8 mouse cellular contexts compared by ENCODE assay signal in the genomic region with DNA sequence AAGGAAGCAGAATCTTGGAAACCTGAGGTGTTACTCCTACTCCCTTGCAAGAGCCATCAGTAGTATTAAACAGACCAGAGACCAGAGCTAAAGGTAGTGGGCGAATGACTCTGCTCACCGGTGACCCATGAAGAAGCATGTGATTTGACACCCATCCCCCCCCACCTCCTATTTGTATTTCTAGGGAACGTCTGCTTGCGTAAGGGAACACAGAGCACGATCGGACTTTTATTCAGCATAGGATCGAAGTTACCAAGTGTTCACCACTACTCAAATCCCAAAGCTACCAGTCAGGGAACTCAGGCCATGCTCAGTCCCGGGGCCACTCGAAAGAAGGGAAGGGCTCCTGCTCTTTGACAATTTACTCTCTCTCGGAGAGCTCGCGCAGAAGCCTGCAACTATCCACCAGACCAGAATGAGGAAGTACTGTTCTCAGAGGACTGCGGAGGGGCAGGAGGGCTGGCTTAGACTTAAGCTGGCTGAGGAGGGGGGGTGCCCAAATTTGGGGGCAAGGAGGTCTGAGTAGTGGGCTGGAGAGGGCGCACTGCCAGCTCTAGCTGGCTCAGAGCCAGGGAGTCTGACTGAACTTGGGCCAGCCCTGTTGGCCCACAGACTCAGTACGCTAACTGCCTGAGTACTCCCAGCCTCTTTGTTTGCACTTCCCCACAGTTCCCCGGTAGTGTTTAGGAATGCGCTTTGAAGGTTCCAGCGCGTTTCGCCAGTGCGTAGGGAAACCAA. TPM values are rescaled to one million over a fixed set of nuclear protein-coding genes. Genes with fewer than 3 reads are reported as not detected.
DNase-seq lines count a peak whose midpoint lies in the region; ATAC-seq and TF ChIP-seq lines count a peak whose summit lies in the region.

No protein-coding gene starts in this region.

- peak; percentile 45 to 52 for DNase-seq in heart, adult 18-20 months
- no peak for DNase-seq in heart, postnatal 25 days (ENCODE audit: low spot score)
- peak; percentile 55 for DNase-seq in limb, embryonic 11.5 days (ENCODE audit: low spot score)
- peak; percentile 60 for DNase-seq in yolk sac, embryonic 10.5 days (ENCODE audit: low spot score)
- no peak for DNase-seq in thymus, postnatal 25 days

- no peaks in the 10 kb centered on the region for H3K36me3 ChIP-seq in heart, embryonic 13.5 days
- no peaks in the 10 kb centered on the region for H3K36me3 ChIP-seq in limb, embryonic 11.5 days (ENCODE audit: control insufficient read depth, insufficient read depth, low read length)

- no peak overlapping the region for H3K27ac ChIP-seq in bone marrow, adult 2 months (ENCODE audit: control insufficient read depth, insufficient read depth, low read depth, low read length, poor library complexity)
- peak overlapping the region; percentile 89 for H3K27ac ChIP-seq in heart, embryonic 13.5 days (replicated peaks)
- peak overlapping the region; percentile 10; the same call in 1 of the 2 replicates for H3K27ac ChIP-seq in limb, embryonic 11.5 days (replicated peaks; ENCODE audit: low read depth, low read length)

- TF ChIP-seq CTCF in bone marrow, adult 2 months (IDR thresholded peaks at IDR 0.05; ENCODE audit: control insufficient read depth, insufficient read depth, low read length): no peak

- no peak for ATAC-seq in heart, embryonic 13.5 days (ENCODE audit: extremely low read depth, insufficient number of reproducible peaks, low FRiP score, low TSS enrichment)
- ATAC-seq in limb, embryonic 11.5 days (ENCODE audit: insufficient number of reproducible peaks, low FRiP score, low TSS enrichment, low read depth): peak; percentile 7; the same call in 1 of the 2 replicates
- ATAC-seq in megakaryocyte-erythroid progenitor cell, adult 5-6 weeks (replicated peaks; ENCODE audit: low FRiP score, low TSS enrichment, poor library complexity, severe bottlenecking): 0 out of 2 replicates have a peak, but pooled peaks have one; percentile 57

- WGBS in bone marrow, adult 2 months: 8% methylated on average over 21 of the region's 21 CpGs
- WGBS in heart, embryonic 13.5 days: 13% methylated on average over 21 of the region's 21 CpGs
- 12% methylated on average over 21 of the region's 21 CpGs for WGBS in limb, embryonic 11.5 days

- intact Hi-C loops in heart, postnatal 25 days (cut with DNase I): no loop called here

- peaks cover 48% of the 10 kb centered on the region for H3K27me3 ChIP-seq in heart, embryonic 13.5 days (replicated peaks)
- H3K27me3 ChIP-seq in limb, embryonic 11.5 days (ENCODE audit: control insufficient read depth, insufficient read depth, low read length): peaks cover 31% of the 10 kb centered on the region

- H3K9ac ChIP-seq in heart, embryonic 13.5 days: peak overlapping the region; percentile 66
- 0 out of 2 replicates have a peak overlapping the region, but pooled peaks have one; percentile 5 for H3K9ac ChIP-seq in limb, embryonic 11.5 days (ENCODE audit: low read length)

- no peak for TF ChIP-seq POLR2A in bone marrow, adult 2 months (IDR thresholded peaks at IDR 0.05; ENCODE audit: borderline replicate concordance, control insufficient read depth, low read depth, low read length)

- peak overlapping the region; percentile 9 for H3K4me3 ChIP-seq in bone marrow, adult 2 months (replicated peaks; ENCODE audit: control insufficient read depth, low read depth, low read length)
- H3K4me3 ChIP-seq in heart, embryonic 13.5 days: peak overlapping the region; percentile 24
- no peak overlapping the region for H3K4me3 ChIP-seq in limb, embryonic 11.5 days (ENCODE audit: low read depth, low read length)

- H3K4me2 ChIP-seq in heart, embryonic 13.5 days: peak overlapping the region; percentile 63
- H3K4me2 ChIP-seq in limb, embryonic 11.5 days (ENCODE audit: low read depth, severe bottlenecking): peak overlapping the region; percentile 28; the same call in 1 of the 2 replicates

- no peaks in the 10 kb centered on the region for H3K9me3 ChIP-seq in heart, embryonic 13.5 days
- H3K9me3 ChIP-seq in limb, embryonic 11.5 days (ENCODE audit: control insufficient read depth, low read length): no peaks in the 10 kb centered on the region

- no peaks in the 10 kb centered on the region; the same call in 1 of the 2 replicates for H3K4me1 ChIP-seq in bone marrow, adult 2 months (ENCODE audit: control insufficient read depth, insufficient read depth, low read length)
- peaks cover 36% of the 10 kb centered on the region for H3K4me1 ChIP-seq in heart, embryonic 13.5 days
- H3K4me1 ChIP-seq in limb, embryonic 11.5 days (ENCODE audit: control insufficient read depth, insufficient read depth, low read length): peaks cover 11% of the 10 kb centered on the region

RNA-seq across cellular contexts. Expression of a gene that starts 37.4 kb away (rescaled TPM):
- 10 to 100 TPM; 16.7 to 20.5 TPM for total RNA-seq in heart, adult 18-20 months (2021)
- total RNA-seq in heart, postnatal 25 days (2021): 10 to 100 TPM; 22.0 to 22.7 TPM
- 9.0 and 13.6 TPM in 2 replicates for polyA plus RNA-seq in bone marrow, adult 2 months (2011; ENCODE audit: insufficient read depth, insufficient read length, low replicate concordance, missing spikeins)
- polyA plus RNA-seq in heart, embryonic 13.5 days (2015; fragmentation: Nextera tagmentation; extraction: Ambion mirVana): 14.2 and 14.5 TPM in 2 replicates
- polyA plus RNA-seq in limb, embryonic 11.5 days (2014; fragmentation: Nextera tagmentation; extraction: Ambion mirVana): 26.6 and 30.5 TPM in 2 replicates
- 35.6 and 39.2 TPM in 2 replicates for total RNA-seq in megakaryocyte-erythroid progenitor cell, adult 5-6 weeks (2014; fragmentation: Nextera tagmentation)
- total RNA-seq in megakaryocyte-erythroid progenitor cell, adult 5-6 weeks (2017): 27.5 and 28.9 TPM in 2 replicates

Comparison
In these comparisons a context has a peak if more than half of its experiments do, and no peak if none do; other contexts are left out.
1. DNase-seq: peak in heart, adult 18-20 months (2 of 2), limb, embryonic 11.5 days (single experiment) and yolk sac, embryonic 10.5 days (single experiment); none in heart, postnatal 25 days (single experiment) and thymus, postnatal 25 days (single experiment).